Mouse (Mus musculus) layer of hippocampus, postnatal 25 days (tissue): ENCODE data around the gene Paqr7. TPM values are rescaled to one million over a fixed set of nuclear protein-coding genes. Genes with fewer than 3 reads are reported as not detected.

Experiments used
- DNase-seq, 2 experiments: peaks; one replicate each; pipeline ENCODE4 v3.0.0; 2022; ENCODE audit warnings: mixed read lengths in 2 of 2, low spot score in 1 of 2; ENCODE audit errors: extremely low spot score in 1 of 2
- total RNA-seq, 2 experiments: library from RNA; stranded (reverse); gene quantifications; 2 replicates each; pipeline ENCODE4 v1.2.3; 2021

Paqr7 gene
- total RNA-seq, 2 experiments from 2014 or later, result 53.2 to 66.7 TPM

GRCm38 (mm10) chr4:134532928-134533327 is 36.4 kb downstream of the Paqr7 start:
- no peak for DNase-seq

DNA sequence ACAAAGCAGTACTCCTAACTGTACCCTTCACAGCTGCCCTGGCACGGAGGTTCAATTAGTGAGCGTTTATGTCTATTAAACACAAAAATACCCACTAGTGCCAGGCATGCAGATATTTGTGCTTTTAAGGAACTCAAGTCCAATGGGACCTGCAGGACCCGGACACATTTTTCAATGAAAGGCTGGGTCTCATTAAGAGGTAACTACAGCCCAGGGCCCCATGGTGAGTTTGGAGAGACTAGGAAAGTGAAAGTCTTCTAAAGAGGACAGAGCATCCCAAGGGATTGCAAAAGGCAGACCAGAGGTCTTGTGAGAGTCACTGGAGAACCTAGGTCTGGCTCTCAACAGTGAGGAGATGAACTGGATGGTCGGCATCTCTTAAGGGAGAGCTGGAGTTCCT is 36.9 kb downstream of the Paqr7 start:
- DNase-seq, result no peak

DNA sequence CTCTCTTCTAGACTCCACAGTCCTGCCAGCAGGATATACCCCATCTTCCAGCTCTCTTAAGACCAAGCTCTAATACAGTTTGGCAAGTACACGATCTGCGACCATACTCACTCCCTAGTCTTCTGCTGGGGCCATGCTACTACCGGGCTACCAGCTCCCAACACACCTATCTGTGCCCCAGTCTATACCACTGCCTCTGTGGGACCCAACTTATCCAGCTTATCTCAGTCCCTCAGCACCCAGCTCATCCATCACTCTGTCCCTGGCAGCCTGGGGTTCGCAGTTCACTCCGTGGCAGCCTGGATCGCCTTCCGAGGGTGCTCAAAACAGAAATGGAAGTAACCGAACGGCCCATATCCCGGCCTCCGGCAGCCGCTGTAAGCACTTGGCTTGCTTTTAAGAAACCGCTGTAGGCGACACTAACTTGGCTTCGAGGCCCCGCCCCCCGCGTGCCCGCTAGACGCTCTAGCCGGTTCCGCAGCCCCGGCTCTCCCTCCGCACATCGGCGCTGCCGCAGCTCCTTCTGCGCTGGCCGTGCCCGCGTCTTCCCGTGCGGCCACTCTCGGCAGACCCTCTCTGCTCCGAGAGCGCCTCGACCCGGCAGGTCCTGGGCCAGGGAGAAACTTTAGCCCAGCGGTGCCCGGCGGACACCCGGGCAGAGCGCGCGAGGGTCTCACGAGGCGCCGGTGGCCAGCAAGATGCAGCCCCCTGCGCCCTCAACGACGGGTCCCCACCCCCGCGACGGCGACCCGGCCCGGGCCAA is 37.8 kb downstream of the Paqr7 start:
- peak in 1 of 2 experiments; percentile 44 for DNase-seq

DNA sequence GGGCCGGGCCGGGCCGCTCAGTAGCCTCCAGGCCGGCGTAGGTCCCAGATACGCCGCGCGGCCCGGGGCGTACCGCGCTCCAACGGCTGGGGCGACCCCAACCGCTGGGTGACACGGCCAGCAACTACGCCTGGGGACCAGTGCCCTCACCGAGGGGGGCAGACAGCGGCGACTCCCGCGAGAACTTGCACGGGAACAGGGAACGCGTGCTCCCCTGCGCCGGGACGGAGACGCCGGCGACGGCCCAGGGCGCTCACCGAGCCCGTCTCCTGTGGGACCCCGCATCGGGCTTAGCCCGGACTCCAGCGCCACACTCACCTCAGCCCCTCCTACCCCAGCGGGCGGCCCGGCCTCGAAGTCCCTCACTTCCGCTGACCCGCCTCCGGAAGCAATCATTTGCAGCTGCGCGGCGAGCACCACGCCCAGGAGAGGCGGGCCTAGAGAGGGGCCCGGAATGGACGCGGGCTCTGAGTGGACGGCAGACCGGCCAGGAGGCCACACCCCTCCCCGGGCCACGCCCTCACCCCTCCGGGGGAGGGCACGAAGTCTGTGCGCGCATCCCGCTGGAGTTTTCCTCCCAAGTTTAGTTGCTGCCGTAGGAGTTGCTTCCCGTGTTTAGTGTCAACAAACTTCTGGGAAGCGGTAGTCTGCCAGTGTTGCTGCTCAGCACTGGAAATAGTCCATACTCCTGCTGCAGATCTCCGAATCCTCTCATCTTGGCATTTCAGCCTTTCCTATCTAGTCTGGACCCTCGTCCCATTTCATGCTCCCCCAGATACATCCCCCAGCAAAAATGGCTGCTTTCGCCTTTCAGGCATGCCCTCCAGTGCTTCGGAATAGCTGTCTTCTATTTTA is 38.7 kb downstream of the Paqr7 start, which contains the start of gene Mtfr1l:
TSS of gene Mtfr1l (minus strand) at position 456 of the 855 bp plus-strand sequence.
- peak; percentile 82 to 93 for DNase-seq

- no peak for DNase-seq
Observed at GRCm38 (mm10) chr4:134535787-134536151, 39.3 kb downstream of the Paqr7 start.

GRCm38 (mm10) chr4:134538997-134539580 is 42.6 kb downstream of the Paqr7 start:
- DNase-seq, result no peak

GRCm38 (mm10) chr4:134542726-134543125 is 46.2 kb downstream of the Paqr7 start:
- DNase-seq, result no peak

DNA sequence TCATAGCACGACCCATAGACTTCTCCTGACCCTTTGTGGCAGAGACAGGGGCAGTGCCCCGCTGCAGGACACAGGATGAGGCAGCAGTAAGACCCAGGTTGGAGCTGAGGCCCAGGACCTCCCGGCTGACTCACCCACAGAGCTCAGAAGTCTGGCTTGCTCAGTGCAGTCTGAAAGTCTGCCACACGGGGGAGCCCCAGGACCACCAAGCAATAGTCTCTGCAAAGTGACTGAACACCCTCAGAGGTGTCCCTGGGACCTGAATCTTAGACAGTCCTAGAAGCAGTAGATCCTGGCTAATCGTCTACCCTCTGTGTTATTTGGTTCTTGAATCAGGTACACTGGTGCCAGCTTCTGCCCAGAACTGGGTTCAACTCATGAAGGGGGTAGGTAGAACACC is 46.8 kb downstream of the Paqr7 start:
- DNase-seq, result peak; percentile 96 to 100

DNA sequence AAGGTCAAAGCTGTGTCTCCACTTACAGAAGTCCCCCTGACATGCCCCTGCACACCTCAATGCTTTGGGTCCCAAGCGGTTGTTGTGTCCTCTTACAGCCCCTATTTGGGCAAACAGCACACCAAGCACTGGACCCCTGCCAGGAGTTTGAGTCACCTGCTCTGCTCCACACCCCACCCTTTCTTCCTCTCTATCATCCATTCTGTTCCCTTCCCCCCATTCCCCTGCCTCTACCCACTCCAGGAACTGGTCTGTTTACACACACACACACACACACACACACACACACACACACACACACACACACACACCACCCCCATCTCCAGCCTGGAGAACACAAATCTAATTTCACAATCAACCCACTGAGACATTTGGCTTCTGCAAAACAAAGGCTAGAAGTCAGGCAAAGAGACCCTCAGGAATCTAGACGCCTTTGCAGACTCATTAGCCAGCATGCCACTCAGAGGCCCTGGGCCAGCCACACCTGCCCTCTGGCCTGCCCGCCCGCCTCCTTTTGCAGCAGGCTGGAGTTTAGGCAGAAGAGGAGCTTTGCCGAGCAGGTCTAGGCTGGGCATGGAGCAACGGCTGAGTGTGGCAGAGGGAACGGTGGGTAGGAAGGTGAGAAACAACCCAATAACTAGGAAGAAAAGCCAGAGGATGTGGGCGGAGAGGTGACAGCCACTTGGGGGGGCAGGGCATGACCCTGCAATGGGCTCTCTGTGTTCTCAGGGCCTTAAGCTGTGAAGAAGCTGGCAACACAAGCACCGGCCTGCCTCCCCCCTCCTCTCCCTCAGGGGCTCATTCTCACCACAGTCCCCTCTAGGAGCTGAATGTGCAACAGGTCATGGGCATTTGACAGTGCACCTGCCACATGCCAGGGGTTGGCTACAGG is 50.6 kb downstream of the Paqr7 start:
- no peak for DNase-seq

DNA sequence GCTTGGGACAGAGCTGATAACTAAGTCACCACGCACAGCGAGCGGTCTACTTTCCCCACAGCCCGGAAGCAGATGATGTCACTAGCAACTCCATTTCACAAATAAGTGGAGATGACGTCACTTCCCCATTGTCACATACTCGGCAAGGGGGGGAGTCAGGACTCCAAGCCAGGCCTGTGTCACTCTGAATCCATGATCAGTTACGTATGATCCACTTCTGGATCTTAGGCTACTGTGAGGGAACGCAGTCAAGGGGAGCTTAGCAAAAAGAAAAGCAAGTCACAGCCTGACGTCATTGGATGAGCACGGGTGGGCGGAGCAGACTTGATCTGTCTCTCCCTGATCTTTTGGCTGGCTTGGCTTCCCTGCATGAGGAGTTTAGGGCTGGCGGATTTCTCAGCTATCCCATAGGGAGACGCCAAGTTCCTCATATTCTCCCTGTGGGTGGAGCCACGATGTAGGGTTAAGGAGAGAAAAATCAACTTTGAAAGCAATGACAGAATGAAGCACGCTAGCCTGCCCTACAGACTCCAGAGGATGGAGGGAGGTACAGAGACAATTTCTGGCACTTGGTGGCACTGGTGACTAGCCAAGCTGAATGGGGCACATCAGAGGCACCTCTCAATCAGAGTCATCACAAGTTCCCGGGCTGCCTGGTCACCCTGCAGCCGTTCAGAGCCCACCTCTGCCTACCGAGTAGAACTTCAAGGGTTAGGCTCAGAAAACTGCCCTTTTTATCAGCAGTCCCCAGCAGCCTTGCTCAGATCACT is 51.9 kb downstream of the Paqr7 start:
- DNase-seq, result no peak

GRCm38 (mm10) chr4:134549899-134550298 is 53.4 kb downstream of the Paqr7 start:
- no peak for DNase-seq

GRCm38 (mm10) chr4:134551494-134552316 is 55.2 kb downstream of the Paqr7 start, which contains the start of gene Selenon:
Selenon (minus strand) TSS chr4:134552166.
- DNase-seq, result peak; percentile 32 to 45

- DNase-seq, result no peak
Observed at GRCm38 (mm10) chr4:134553631-134554030, 57.1 kb downstream of the Paqr7 start.

GRCm38 (mm10) chr4:134555956-134556580 is 59.6 kb downstream of the Paqr7 start:
- DNase-seq, result peak in 1 of 2 experiments; percentile 62

- DNase-seq, result no peak
Observed at GRCm38 (mm10) chr4:134557626-134558249, 61.2 kb downstream of the Paqr7 start.

DNA sequence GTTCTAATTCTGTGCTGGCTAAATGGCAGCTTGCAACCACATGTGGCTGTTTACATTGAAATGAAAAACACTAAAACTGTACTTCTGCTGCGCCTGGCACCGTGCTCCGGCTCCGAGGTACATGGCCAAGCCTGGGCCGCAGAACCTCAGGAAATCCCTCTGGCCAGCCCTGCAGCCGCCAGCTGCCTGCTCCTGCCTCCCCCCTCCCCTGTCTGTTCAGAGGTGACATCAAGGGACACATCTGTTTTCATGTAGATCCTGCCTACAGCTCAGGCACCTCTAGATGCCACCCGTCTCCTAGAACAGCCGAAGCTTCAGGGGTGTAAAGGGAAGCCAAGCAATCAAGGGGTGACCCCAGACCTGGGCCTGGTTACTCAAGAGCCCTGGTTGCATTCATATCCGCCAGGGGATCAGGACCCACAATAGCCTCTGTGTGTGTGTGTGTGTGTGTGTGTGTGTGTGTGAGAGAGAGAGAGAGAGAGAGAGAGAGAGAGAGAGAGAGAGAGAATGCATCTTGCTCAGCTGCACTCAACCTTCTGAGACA is 62.1 kb downstream of the Paqr7 start:
- no peak for DNase-seq

- DNase-seq, result no peak
Observed at GRCm38 (mm10) chr4:134559154-134559553, 62.7 kb downstream of the Paqr7 start.
